Mouse (Mus musculus): ENCODE data around the gene Fgfr2. TPM values are rescaled to one million over a fixed set of nuclear protein-coding genes. Genes with fewer than 3 reads are reported as not detected.

Gene Fgfr2
- polyA plus RNA-seq, 1 experiment from 2014 or later = 17.2 TPM

GRCm38 (mm10) chr7:130810238-130810637 is 2312.9 kb downstream of the Fgfr2 start:
- Histone ChIP-seq H3K4me2 (no peak overlapping the region), H3K27me3 (no peaks in the 10 kb centered on the region), H3K36me3 (no peaks in the 10 kb centered on the region), H3K4me1 (replicated peaks) (peaks cover 9% of the 10 kb centered on the region), H3K27ac (no peak overlapping the region), H3K9ac (no peak overlapping the region), H3K9me3 (replicated peaks) (no peaks in the 10 kb centered on the region), H3K4me3 (no peak overlapping the region)
- ATAC-seq (replicated peaks; ENCODE audit: insufficient number of reproducible peaks, insufficient read depth, low FRiP score, low read depth) = no peak
- 67% methylated on average over 4 of the region's 4 CpGs for WGBS

GRCm38 (mm10) chr7:130808694-130809093 is 2314.5 kb downstream of the Fgfr2 start:
- Histone ChIP-seq H3K4me3 (no peak overlapping the region), H3K4me2 (no peak overlapping the region), H3K9ac (no peak overlapping the region), H3K36me3 (no peaks in the 10 kb centered on the region), H3K27me3 (no peaks in the 10 kb centered on the region), H3K27ac (no peak overlapping the region), H3K4me1 (replicated peaks) (peaks cover 9% of the 10 kb centered on the region), H3K9me3 (replicated peaks) (no peaks in the 10 kb centered on the region)
- ATAC-seq (replicated peaks; ENCODE audit: insufficient number of reproducible peaks, insufficient read depth, low FRiP score, low read depth) = no peak
- 38% methylated on average over 6 of the region's 6 CpGs for WGBS

GRCm38 (mm10) chr7:130807749-130808148 is 2315.4 kb downstream of the Fgfr2 start:
- peaks cover 9% of the 10 kb centered on the region for H3K4me1 ChIP-seq (replicated peaks)
- no peak overlapping the region for H3K9ac ChIP-seq
- H3K36me3 ChIP-seq = no peaks in the 10 kb centered on the region
- peak; percentile 60; the same call in 1 of the 2 replicates for ATAC-seq (replicated peaks; ENCODE audit: insufficient number of reproducible peaks, insufficient read depth, low FRiP score, low read depth)
- H3K27ac ChIP-seq = no peak overlapping the region
- H3K27me3 ChIP-seq = no peaks in the 10 kb centered on the region
- no peaks in the 10 kb centered on the region for H3K9me3 ChIP-seq (replicated peaks)
- no peak overlapping the region for H3K4me2 ChIP-seq
- no peak overlapping the region for H3K4me3 ChIP-seq
- WGBS = 39% methylated on average over 8 of the region's 8 CpGs

DNA sequence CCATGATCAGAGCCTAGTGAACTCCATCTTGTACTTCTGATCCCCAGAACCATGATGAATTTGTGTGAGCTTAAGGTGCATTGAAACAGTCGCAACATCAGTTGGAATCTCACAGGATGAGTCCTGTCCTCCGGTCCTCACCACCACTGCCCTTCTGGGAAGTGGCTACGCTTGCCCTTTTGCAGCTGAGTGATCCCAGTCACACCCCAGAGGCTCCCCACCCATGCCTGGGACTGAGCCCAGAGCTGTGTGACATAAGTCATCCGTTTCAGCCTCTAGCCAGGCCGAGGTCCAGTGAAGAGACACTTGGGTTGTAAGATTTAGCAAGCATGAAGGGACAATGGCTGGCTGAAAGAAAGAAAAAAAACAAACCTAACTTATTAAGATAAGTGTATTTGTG is 2318.2 kb downstream of the Fgfr2 start:
- Histone ChIP-seq H3K36me3 (no peaks in the 10 kb centered on the region), H3K9me3 (replicated peaks) (no peaks in the 10 kb centered on the region), H3K9ac (no peak overlapping the region), H3K4me2 (no peak overlapping the region), H3K27me3 (no peaks in the 10 kb centered on the region), H3K27ac (no peak overlapping the region), H3K4me3 (no peak overlapping the region), H3K4me1 (replicated peaks) (peaks cover 9% of the 10 kb centered on the region)
- no peak for ATAC-seq (replicated peaks; ENCODE audit: insufficient number of reproducible peaks, insufficient read depth, low FRiP score, low read depth)
- WGBS = 73% methylated on average over 5 of the region's 5 CpGs

- Histone ChIP-seq H3K27me3 (no peaks in the 10 kb centered on the region), H3K9me3 (replicated peaks) (no peaks in the 10 kb centered on the region), H3K9ac (no peak overlapping the region), H3K4me1 (replicated peaks) (peaks cover 9% of the 10 kb centered on the region), H3K4me2 (no peak overlapping the region), H3K4me3 (no peak overlapping the region), H3K36me3 (no peaks in the 10 kb centered on the region), H3K27ac (no peak overlapping the region)
- 88% methylated on average over 8 of the region's 8 CpGs for WGBS
- ATAC-seq (replicated peaks; ENCODE audit: insufficient number of reproducible peaks, insufficient read depth, low FRiP score, low read depth) = no peak
Observed at GRCm38 (mm10) chr7:130803251-130803825, 2319.8 kb downstream of the Fgfr2 start.

DNA sequence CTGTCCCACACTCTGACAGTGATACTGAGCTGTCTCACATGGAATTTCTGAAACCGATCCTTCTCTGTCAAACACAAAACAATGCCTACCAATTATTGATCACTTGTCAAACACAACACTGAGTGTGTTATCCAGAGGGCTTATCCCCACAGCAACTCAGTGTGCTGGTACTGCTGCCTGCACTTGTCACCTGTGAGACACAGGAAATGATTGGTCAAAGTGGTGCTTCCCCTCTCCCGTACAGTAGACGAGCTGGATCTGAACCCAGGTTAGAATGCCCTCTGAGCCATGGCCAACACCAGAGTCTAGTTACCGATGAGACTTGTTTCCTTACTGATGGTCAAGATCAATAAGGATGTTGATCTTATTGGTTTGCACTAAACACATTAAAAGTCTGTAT is 2321.3 kb downstream of the Fgfr2 start:
- H3K4me3 ChIP-seq = no peak overlapping the region
- no peaks in the 10 kb centered on the region for H3K36me3 ChIP-seq
- H3K4me1 ChIP-seq (replicated peaks) = no peaks in the 10 kb centered on the region
- H3K9me3 ChIP-seq (replicated peaks) = no peaks in the 10 kb centered on the region
- no peak overlapping the region for H3K4me2 ChIP-seq
- ATAC-seq (replicated peaks; ENCODE audit: insufficient number of reproducible peaks, insufficient read depth, low FRiP score, low read depth) = no peak
- no peak overlapping the region for H3K9ac ChIP-seq
- no peaks in the 10 kb centered on the region for H3K27me3 ChIP-seq
- WGBS = 82% methylated on average over 4 of the region's 4 CpGs
- no peak overlapping the region for H3K27ac ChIP-seq

DNA sequence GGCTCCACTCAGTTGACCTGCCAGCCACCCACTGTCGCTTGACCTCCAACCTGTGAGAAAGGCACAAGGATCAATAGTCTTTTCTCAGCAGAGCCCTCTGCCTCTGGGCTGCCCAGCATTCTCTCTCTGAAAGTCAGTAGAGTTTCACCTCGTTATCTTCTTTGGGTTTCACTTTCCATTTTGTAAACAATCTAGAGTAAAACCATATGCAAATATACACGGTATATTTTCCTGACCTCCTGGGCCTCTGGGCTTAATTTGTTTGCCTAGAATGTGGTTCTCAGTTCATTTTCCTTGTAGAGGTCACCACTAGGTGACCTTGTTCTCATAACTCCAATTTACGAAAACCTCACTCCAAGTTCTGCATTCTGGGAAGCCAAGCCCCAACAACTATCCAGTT is 2322.5 kb downstream of the Fgfr2 start:
- no peaks in the 10 kb centered on the region for H3K27me3 ChIP-seq
- no peak overlapping the region for H3K4me3 ChIP-seq
- no peaks in the 10 kb centered on the region for H3K4me1 ChIP-seq (replicated peaks)
- WGBS = 63% methylated on average over 4 of the region's 4 CpGs
- H3K9ac ChIP-seq = no peak overlapping the region
- H3K36me3 ChIP-seq = no peaks in the 10 kb centered on the region
- H3K9me3 ChIP-seq (replicated peaks) = no peaks in the 10 kb centered on the region
- H3K27ac ChIP-seq = no peak overlapping the region
- ATAC-seq (replicated peaks; ENCODE audit: insufficient number of reproducible peaks, insufficient read depth, low FRiP score, low read depth) = no peak
- H3K4me2 ChIP-seq = no peak overlapping the region

GRCm38 (mm10) chr7:130799418-130799817 is 2323.7 kb downstream of the Fgfr2 start:
- no peaks in the 10 kb centered on the region for H3K9me3 ChIP-seq (replicated peaks)
- peaks cover 5% of the 10 kb centered on the region for H3K4me1 ChIP-seq (replicated peaks)
- H3K4me3 ChIP-seq = no peak overlapping the region
- WGBS = 82% methylated on average over 10 of the region's 10 CpGs
- no peak overlapping the region for H3K27ac ChIP-seq
- no peak overlapping the region for H3K9ac ChIP-seq
- no peak overlapping the region for H3K4me2 ChIP-seq
- H3K27me3 ChIP-seq = no peaks in the 10 kb centered on the region
- ATAC-seq (replicated peaks; ENCODE audit: insufficient number of reproducible peaks, insufficient read depth, low FRiP score, low read depth) = no peak
- no peaks in the 10 kb centered on the region for H3K36me3 ChIP-seq

GRCm38 (mm10) chr7:130797524-130797923 is 2325.6 kb downstream of the Fgfr2 start:
- no peaks in the 10 kb centered on the region for H3K9me3 ChIP-seq (replicated peaks)
- H3K4me1 ChIP-seq (replicated peaks) = peaks cover 8% of the 10 kb centered on the region
- H3K36me3 ChIP-seq = no peaks in the 10 kb centered on the region
- no peak overlapping the region for H3K9ac ChIP-seq
- H3K27ac ChIP-seq = no peak overlapping the region
- no peak overlapping the region for H3K4me3 ChIP-seq
- no peak for ATAC-seq (replicated peaks; ENCODE audit: insufficient number of reproducible peaks, insufficient read depth, low FRiP score, low read depth)
- no peaks in the 10 kb centered on the region for H3K27me3 ChIP-seq
- WGBS = 89% methylated on average over 6 of the region's 6 CpGs
- no peak overlapping the region for H3K4me2 ChIP-seq

- no peaks in the 10 kb centered on the region for H3K27me3 ChIP-seq
- peaks cover 8% of the 10 kb centered on the region for H3K4me1 ChIP-seq (replicated peaks)
- H3K36me3 ChIP-seq = no peaks in the 10 kb centered on the region
- no peak overlapping the region for H3K9ac ChIP-seq
- no peak overlapping the region for H3K27ac ChIP-seq
- no peak overlapping the region for H3K4me3 ChIP-seq
- WGBS = 67% methylated on average over 8 of the region's 8 CpGs
- no peaks in the 10 kb centered on the region for H3K9me3 ChIP-seq (replicated peaks)
- ATAC-seq (replicated peaks; ENCODE audit: insufficient number of reproducible peaks, insufficient read depth, low FRiP score, low read depth) = no peak
- H3K4me2 ChIP-seq = no peak overlapping the region
Observed at GRCm38 (mm10) chr7:130796786-130797185, 2326.4 kb downstream of the Fgfr2 start.

- Histone ChIP-seq H3K4me2 (no peak overlapping the region), H3K27ac (no peak overlapping the region), H3K36me3 (no peaks in the 10 kb centered on the region), H3K4me3 (no peak overlapping the region), H3K4me1 (replicated peaks) (peaks cover 8% of the 10 kb centered on the region), H3K9ac (no peak overlapping the region), H3K9me3 (replicated peaks) (no peaks in the 10 kb centered on the region), H3K27me3 (no peaks in the 10 kb centered on the region)
- WGBS = 73% methylated on average over 9 of the region's 9 CpGs
- ATAC-seq (replicated peaks; ENCODE audit: insufficient number of reproducible peaks, insufficient read depth, low FRiP score, low read depth) = no peak
Observed at GRCm38 (mm10) chr7:130793671-130794070, 2329.5 kb downstream of the Fgfr2 start.

GRCm38 (mm10) chr7:130789456-130789855 is 2333.7 kb downstream of the Fgfr2 start:
- Histone ChIP-seq H3K27me3 (no peaks in the 10 kb centered on the region), H3K9ac (no peak overlapping the region), H3K9me3 (replicated peaks) (no peaks in the 10 kb centered on the region), H3K4me3 (no peak overlapping the region), H3K27ac (no peak overlapping the region), H3K4me1 (replicated peaks) (peaks cover 18% of the 10 kb centered on the region), H3K4me2 (no peak overlapping the region), H3K36me3 (no peaks in the 10 kb centered on the region)
- 85% methylated on average over 7 of the region's 7 CpGs for WGBS
- no peak for ATAC-seq (replicated peaks; ENCODE audit: insufficient number of reproducible peaks, insufficient read depth, low FRiP score, low read depth)
